Mouse (Mus musculus) MEL (cell line): ENCODE data around the gene Plp1. TPM values are rescaled to one million over a fixed set of nuclear protein-coding genes. Genes with fewer than 3 reads are reported as not detected.

Experiments used
- DNase-seq: peaks from one replicate; pipeline ENCODE4 v3.0.0; 2011; ENCODE audit warnings: low read depth, low spot score
- H3K27ac ChIP-seq: 2 replicates; pipeline ENCODE4 v1.5.1; 2012; ENCODE audit warnings: low read depth, mild to moderate bottlenecking, control low read depth, low read length, moderate library complexity; ENCODE audit not compliant: control insufficient read depth
- H3K27me3 ChIP-seq, 2 experiments: fragments of 150-350 bp in 1 of 2; sonication (generic) in 1 of 2; 2 replicates each; pipeline ENCODE4 v1.6.1; 2012; ENCODE audit warnings: low read length in 2 of 2, mild to moderate bottlenecking in 2 of 2, improper control_type of control experiment in 1 of 2, moderate library complexity in 1 of 2; ENCODE audit not compliant: insufficient read depth in 2 of 2, control insufficient read depth in 1 of 2
- H3K36me3 ChIP-seq, 2 experiments: 2 replicates each; pipeline ENCODE4 v1.6.1; 2012 to 2014; ENCODE audit warnings: low read length in 2 of 2, improper control_type of control experiment in 1 of 2, inconsistent platforms in 1 of 2, mild to moderate bottlenecking in 1 of 2; ENCODE audit not compliant: insufficient read depth in 2 of 2, control insufficient read depth in 1 of 2
- H3K4me1 ChIP-seq, 2 experiments: fragments of 150-350 bp in 1 of 2; sonication (generic) in 1 of 2; 2 replicates each; pipeline ENCODE4 v1.6.1; 2012; ENCODE audit warnings: low read length in 2 of 2, improper control_type of control experiment in 1 of 2, mild to moderate bottlenecking in 1 of 2; ENCODE audit not compliant: insufficient read depth in 2 of 2, control insufficient read depth in 1 of 2
- H3K4me3 ChIP-seq, 2 experiments: fragments of 150-350 bp in 1 of 2; sonication (generic) in 1 of 2; 2 replicates each; pipeline ENCODE4 v1.5.1; 2012; ENCODE audit warnings: low read depth in 2 of 2, low read length in 2 of 2, mild to moderate bottlenecking in 2 of 2, moderate library complexity in 2 of 2, control low read depth in 1 of 2, improper control_type of control experiment in 1 of 2; ENCODE audit not compliant: control insufficient read depth in 1 of 2, insufficient read depth in 1 of 2
- H3K79me2 ChIP-seq: 2 replicates; pipeline ENCODE4 v1.6.1; 2012; ENCODE audit warnings: mild to moderate bottlenecking, low read length, moderate library complexity; ENCODE audit not compliant: control insufficient read depth, poor library complexity, insufficient read depth
- H3K9ac ChIP-seq: 2 replicates; pipeline ENCODE4 v1.6.1; 2012; ENCODE audit warnings: low read depth, mild to moderate bottlenecking, control low read depth, low read length, moderate library complexity; ENCODE audit not compliant: control insufficient read depth, poor library complexity, severe bottlenecking
- H3K9me3 ChIP-seq: fragments of 150-350 bp; sonication (generic); replicated peaks from 2 replicates; pipeline ENCODE4 v1.6.1; 2012; ENCODE audit warnings: mild to moderate bottlenecking, low read length, improper control_type of control experiment, moderate library complexity; ENCODE audit not compliant: insufficient read depth
- BHLHE40 ChIP-seq: IDR thresholded peaks from 2 replicates; pipeline ENCODE4 v1.6.1; 2012; ENCODE audit warnings: low read depth, mild to moderate bottlenecking, inconsistent platforms, low read length, improper control_type of control experiment, borderline replicate concordance
- CHD1 ChIP-seq: IDR thresholded peaks from 2 replicates; pipeline ENCODE4 v1.6.1; 2012; ENCODE audit warnings: low read depth, mild to moderate bottlenecking, inconsistent platforms, low read length, improper control_type of control experiment
- ELF1 ChIP-seq: IDR thresholded peaks from 2 replicates; pipeline ENCODE4 v1.6.1; 2014; ENCODE audit warnings: low read depth, mild to moderate bottlenecking, inconsistent platforms, low read length, improper control_type of control experiment, moderate library complexity
- ETS1 ChIP-seq: IDR thresholded peaks from 2 replicates; pipeline ENCODE4 v1.6.1; 2012; ENCODE audit warnings: low read depth, mild to moderate bottlenecking, inconsistent platforms, low read length, improper control_type of control experiment, moderate library complexity
- GABPA ChIP-seq: IDR thresholded peaks from 2 replicates; pipeline ENCODE4 v1.6.1; 2012; ENCODE audit warnings: low read depth, mild to moderate bottlenecking, inconsistent platforms, low read length, improper control_type of control experiment, moderate library complexity
- GATA1 ChIP-seq: IDR thresholded peaks from 2 replicates; pipeline ENCODE4 v1.6.1; 2011; ENCODE audit warnings: low read depth, low read length, improper control_type of control experiment
- HCFC1 ChIP-seq: IDR thresholded peaks from 2 replicates; pipeline ENCODE4 v1.6.1; 2012; ENCODE audit warnings: low read depth, mild to moderate bottlenecking, inconsistent platforms, low read length, improper control_type of control experiment, moderate library complexity
- KAT2A ChIP-seq: conservative IDR thresholded peaks from 2 replicates; pipeline ENCODE4 v1.6.1; 2012; ENCODE audit warnings: low read depth, low read length, improper control_type of control experiment, inconsistent platforms
- MAX ChIP-seq: IDR thresholded peaks from 2 replicates; pipeline ENCODE4 v1.6.1; 2011; ENCODE audit warnings: low read length, improper control_type of control experiment
- MEF2A ChIP-seq: IDR thresholded peaks from 2 replicates; pipeline ENCODE4 v1.6.1; 2014; ENCODE audit warnings: low read depth, mild to moderate bottlenecking, inconsistent platforms, low read length, improper control_type of control experiment; ENCODE audit not compliant: poor library complexity, insufficient replicate concordance, severe bottlenecking; ENCODE audit errors: extremely low read depth
- MXI1 ChIP-seq: IDR thresholded peaks from 2 replicates; pipeline ENCODE4 v1.6.1; 2011; ENCODE audit warnings: mild to moderate bottlenecking, low read depth, low read length, improper control_type of control experiment
- MYB ChIP-seq: IDR thresholded peaks from 2 replicates; pipeline ENCODE4 v1.6.1; 2011; ENCODE audit warnings: mild to moderate bottlenecking, low read depth, low read length, improper control_type of control experiment
- NELFE ChIP-seq: IDR thresholded peaks from 2 replicates; pipeline ENCODE4 v1.6.1; 2011; ENCODE audit warnings: low read depth, low read length, improper control_type of control experiment
- POLR2AphosphoS2 ChIP-seq: IDR thresholded peaks from 2 replicates; pipeline ENCODE4 v1.6.1; 2011; ENCODE audit warnings: low read length, improper control_type of control experiment
- POLR2AphosphoS5 ChIP-seq: IDR thresholded peaks from 2 replicates; pipeline ENCODE4 v1.6.1; 2012; ENCODE audit warnings: low read depth, borderline replicate concordance, mild to moderate bottlenecking, inconsistent platforms, low read length, moderate library complexity, mixed read lengths
- RAD21 ChIP-seq: IDR thresholded peaks from 2 replicates; pipeline ENCODE4 v1.6.1; 2011; ENCODE audit warnings: mild to moderate bottlenecking, low read depth, low read length, improper control_type of control experiment
- SMC3 ChIP-seq: IDR thresholded peaks from 2 replicates; pipeline ENCODE4 v1.6.1; 2011; ENCODE audit warnings: low read depth, low read length, improper control_type of control experiment
- TAL1 ChIP-seq: IDR thresholded peaks from 2 replicates; pipeline ENCODE4 v1.6.1; 2012; ENCODE audit warnings: mild to moderate bottlenecking, inconsistent platforms, low read length, moderate library complexity, mixed read lengths
- TBP ChIP-seq: IDR thresholded peaks from 2 replicates; pipeline ENCODE4 v1.8.0; 2011; ENCODE audit warnings: low read depth, low read length, improper control_type of control experiment
- TCF12 ChIP-seq: IDR thresholded peaks from 2 replicates; pipeline ENCODE4 v1.6.1; 2014; ENCODE audit warnings: low read depth, mild to moderate bottlenecking, inconsistent platforms, low read length, improper control_type of control experiment, moderate library complexity
- UBTF ChIP-seq: IDR thresholded peaks from 2 replicates; pipeline ENCODE4 v1.6.1; 2012; ENCODE audit warnings: low read depth, mild to moderate bottlenecking, inconsistent platforms, low read length, improper control_type of control experiment, moderate library complexity, borderline replicate concordance; ENCODE audit not compliant: insufficient read depth
- USF1 ChIP-seq: IDR thresholded peaks from 2 replicates; pipeline ENCODE4 v1.6.1; 2014; ENCODE audit warnings: low read depth, mild to moderate bottlenecking, inconsistent platforms, low read length, improper control_type of control experiment, moderate library complexity
- USF2 ChIP-seq, 2 experiments: IDR thresholded peaks; 2 replicates each; pipeline ENCODE4 v1.6.1; 2011 to 2012; ENCODE audit warnings: improper control_type of control experiment in 2 of 2, low read length in 2 of 2, borderline replicate concordance in 1 of 2, inconsistent platforms in 1 of 2, low read depth in 1 of 2, mild to moderate bottlenecking in 1 of 2; ENCODE audit not compliant: insufficient read depth in 1 of 2
- ZC3H11A ChIP-seq: IDR thresholded peaks from 2 replicates; pipeline ENCODE4 v1.6.1; 2012; ENCODE audit warnings: low read depth, mild to moderate bottlenecking, inconsistent platforms, low read length, improper control_type of control experiment
- ZKSCAN1 ChIP-seq: IDR thresholded peaks from 2 replicates; pipeline ENCODE4 v1.6.1; 2012; ENCODE audit warnings: low read depth, mild to moderate bottlenecking, inconsistent platforms, low read length, improper control_type of control experiment, moderate library complexity
- polyA plus RNA-seq, 2 experiments: library from polyadenylated mRNA; stranded (reverse) in 1 of 2; unstranded in 1 of 2; fragments of >175 nt in 1 of 2; fragments of >200 nt in 1 of 2; gene quantifications; 2 replicates each; pipeline versions ENCODE4 v1.2.1 to v1.2.4; 2012; ENCODE audit warnings: low replicate concordance in 2 of 2, low read depth in 1 of 2; ENCODE audit not compliant: insufficient read length in 2 of 2, insufficient read depth in 1 of 2, missing spikeins in 1 of 2
- total RNA-seq: library from RNA; depleted of rRNA; stranded (reverse); fragments of 300-350 nt; gene quantifications from 2 replicates; pipeline ENCODE4 v1.2.3, GENCODE M21; 2012

The Plp1 gene
- total and polyA plus RNA-seq, 3 experiments: 1.2 to 30.8 (median 2.5) TPM

DNA sequence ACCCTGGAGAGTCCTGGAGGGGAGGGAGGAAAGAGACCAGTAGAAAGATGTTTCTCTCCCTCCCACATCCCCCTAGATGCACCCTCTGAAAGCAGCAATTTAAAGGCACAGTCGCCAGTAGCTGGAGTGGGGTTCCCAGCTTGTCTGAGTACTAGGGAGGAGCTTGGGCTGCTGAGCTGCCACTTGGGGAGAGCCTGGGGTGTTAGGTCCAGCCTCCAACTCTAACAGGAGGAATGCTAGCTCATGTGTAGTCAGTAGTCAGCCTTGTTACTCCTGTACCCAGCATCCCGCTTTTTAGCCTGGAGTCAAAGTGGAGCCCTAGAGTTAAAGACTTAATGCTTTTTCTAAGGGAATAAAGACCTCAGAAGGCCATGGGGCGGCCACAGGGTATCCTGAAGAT lies 42.4 kb upstream of the Plp1 start, which contains the start of gene Glra4:
TSS of gene Glra4 (minus strand) at position 101 of the 400 bp plus-strand sequence.
- H3K4me3 ChIP-seq: no peak within 1 kb of the TSS
- no peaks in the 10 kb centered on the region for H3K27me3 ChIP-seq
- H3K36me3 ChIP-seq: no peaks in the 10 kb centered on the region
- no peak for DNase-seq
- TF ChIP-seq MYB (no peak), UBTF (no peak), GABPA (no peak), MAX (no peak), ZKSCAN1 (no peak), BHLHE40 (no peak), HCFC1 (no peak), TAL1 (no peak), KAT2A (no peak), RAD21 (no peak), POLR2AphosphoS2 (no peak), USF1 (no peak), POLR2AphosphoS5 (no peak), NELFE (no peak), MXI1 (no peak), CHD1 (no peak), MEF2A (no peak), SMC3 (no peak), ZC3H11A (no peak), TBP (no peak)
- no peak within 1 kb of the TSS for H3K27ac ChIP-seq
- H3K9ac ChIP-seq: no peak within 1 kb of the TSS
- no peaks in the 10 kb centered on the region for H3K4me1 ChIP-seq
- H3K79me2 ChIP-seq: no peaks in the 10 kb centered on the region
- no peaks in the 10 kb centered on the region for H3K9me3 ChIP-seq

GRCm38 (mm10) chrX:136789446-136789845 lies 33.0 kb upstream of the Plp1 start:
- H3K4me3 ChIP-seq: no peak overlapping the region
- TF ChIP-seq USF2 (IDR thresholded peaks at IDR 0.05; ENCODE audit: borderline replicate concordance in 1 of 2, insufficient read depth in 1 of 2, low read depth in 1 of 2, low read length in 2 of 2): no peak
- TF ChIP-seq ELF1: no peak
- no peak for TF ChIP-seq MAX
- TF ChIP-seq ETS1: no peak
- no peak for TF ChIP-seq TCF12
- TF ChIP-seq USF1: no peak
- no peak for TF ChIP-seq RAD21
- TF ChIP-seq GATA1: no peak
- no peaks in the 10 kb centered on the region for H3K27me3 ChIP-seq
- no peaks in the 10 kb centered on the region; a peak in 1 of 4 replicates for H3K36me3 ChIP-seq
- H3K9me3 ChIP-seq: no peaks in the 10 kb centered on the region
- H3K9ac ChIP-seq: no peak overlapping the region
- H3K27ac ChIP-seq: no peak overlapping the region
- H3K79me2 ChIP-seq: no peaks in the 10 kb centered on the region
- no peaks in the 10 kb centered on the region for H3K4me1 ChIP-seq
- DNase-seq: no peak
